Mouse (Mus musculus) right cerebral cortex, adult 2 months (tissue): ENCODE measurements at regions not wholly inside any gene's neighbourhood (a gene's known extent, or its start where the extent isn't known, plus 50 kb on each side); places are given as distances from the start of the nearest gene placed in this dataset.
"Not testable (repeated sequence)": the region's sequence is repeated elsewhere in the genome, so short reads cannot be mapped to it uniquely, and the experiment has no call there.

Source experiments
- DNase-seq, 2 experiments: peaks; one replicate each; pipeline ENCODE4 v3.0.0; 2021 to 2022; ENCODE audit warnings: low spot score in 2 of 2

DNA sequence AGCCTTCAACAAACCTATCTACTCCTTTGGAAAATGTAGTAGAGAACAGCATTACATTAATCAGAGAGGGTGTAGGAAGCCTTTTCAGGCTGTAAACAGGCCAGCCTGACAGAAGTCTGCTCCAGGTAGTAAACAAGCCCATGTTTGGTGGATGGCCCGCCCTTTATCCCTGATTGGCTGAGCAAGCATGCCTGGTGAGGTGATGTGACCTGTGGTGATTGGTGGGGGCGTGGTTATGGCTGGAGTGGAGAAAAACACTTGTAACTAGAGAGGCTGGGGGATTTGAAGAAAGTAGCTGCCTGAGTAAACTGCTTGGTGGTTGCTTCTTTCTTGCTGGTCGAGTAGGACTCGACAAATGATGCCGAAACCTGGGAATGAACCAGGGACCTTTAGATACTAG, 621.3 kb upstream of the Dsel start:
- DNase-seq, result not testable (repeated sequence)

DNA sequence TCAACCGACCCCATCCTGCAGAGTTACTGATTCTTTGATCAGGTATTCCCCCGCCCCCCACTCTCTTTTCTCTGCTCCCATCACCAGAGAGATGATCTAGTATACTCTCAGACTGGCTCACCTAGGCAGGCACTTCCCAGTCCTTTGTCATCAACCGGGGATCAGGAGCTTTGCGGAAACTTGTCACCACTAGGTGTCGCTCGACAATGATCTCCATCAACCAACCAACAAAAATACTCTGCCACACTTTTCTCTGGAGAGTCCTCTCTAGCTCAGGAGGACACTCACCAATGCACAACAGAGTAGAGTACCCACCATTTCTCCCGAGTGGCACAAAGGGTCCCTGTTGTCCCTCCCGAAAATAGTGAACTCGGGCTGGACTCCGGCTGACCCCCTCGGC, 591.3 kb upstream of the Dsel start:
- peak; percentile 51 to 68 for DNase-seq

DNA sequence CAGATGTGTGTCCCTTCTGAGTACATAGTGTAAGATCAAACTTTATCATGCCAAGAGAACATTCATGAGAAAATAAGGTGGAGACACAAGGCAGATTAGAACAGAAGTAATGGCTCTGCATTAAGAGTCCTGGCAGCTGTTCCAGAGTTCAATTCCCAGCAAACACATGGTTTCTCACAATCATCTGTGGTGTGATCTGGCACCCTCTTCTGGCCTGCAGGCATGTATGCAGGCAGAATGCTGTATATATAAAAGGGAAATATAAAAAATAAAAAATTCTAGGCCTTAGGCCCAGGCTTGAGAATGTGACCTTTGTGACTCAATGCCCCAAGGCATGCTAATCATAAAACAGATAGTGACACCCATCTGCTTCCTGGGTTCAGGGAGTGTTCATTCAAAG, 587.7 kb upstream of the Dsel start:
- DNase-seq, result no peak

DNA sequence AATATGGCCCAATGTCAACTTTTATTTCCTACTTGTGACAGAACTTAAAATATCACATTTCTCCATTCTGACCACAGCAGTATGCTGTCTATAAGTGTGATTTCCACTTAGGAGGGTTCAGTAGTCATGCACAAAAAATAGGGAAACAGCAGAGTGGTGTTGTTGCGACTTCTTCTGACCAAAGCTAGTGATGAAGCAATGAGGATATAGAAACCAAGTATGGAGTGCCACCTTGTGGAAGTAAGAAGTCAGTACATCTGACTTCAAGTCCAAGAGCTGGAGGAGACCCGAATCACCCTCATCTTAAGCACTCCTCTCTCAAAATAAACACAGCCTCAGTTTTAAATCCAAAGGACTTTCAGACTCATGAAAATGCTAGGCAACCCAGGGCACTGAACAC, 586.9 kb upstream of the Dsel start:
- peak; percentile 6 to 9 for DNase-seq

DNA sequence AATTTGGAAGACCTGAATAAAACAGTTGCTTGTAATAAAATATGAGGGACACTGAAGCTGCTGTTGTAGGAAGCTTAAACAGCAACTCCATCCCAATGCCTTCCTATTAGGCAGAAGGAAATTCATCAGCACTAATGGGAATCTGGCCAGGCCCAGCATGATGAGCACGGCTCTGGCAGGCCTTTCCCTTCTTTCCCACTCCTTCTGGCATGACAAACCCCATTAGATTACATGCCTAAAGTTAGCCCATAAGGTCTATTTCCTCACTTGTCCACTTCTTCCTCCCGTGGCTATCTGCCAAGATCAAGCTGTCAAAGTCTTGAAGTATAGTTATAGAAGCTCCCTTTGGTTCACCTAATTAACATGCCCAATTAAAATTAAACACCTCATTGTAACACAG, 574.4 kb upstream of the Dsel start:
- no peak for DNase-seq

DNA sequence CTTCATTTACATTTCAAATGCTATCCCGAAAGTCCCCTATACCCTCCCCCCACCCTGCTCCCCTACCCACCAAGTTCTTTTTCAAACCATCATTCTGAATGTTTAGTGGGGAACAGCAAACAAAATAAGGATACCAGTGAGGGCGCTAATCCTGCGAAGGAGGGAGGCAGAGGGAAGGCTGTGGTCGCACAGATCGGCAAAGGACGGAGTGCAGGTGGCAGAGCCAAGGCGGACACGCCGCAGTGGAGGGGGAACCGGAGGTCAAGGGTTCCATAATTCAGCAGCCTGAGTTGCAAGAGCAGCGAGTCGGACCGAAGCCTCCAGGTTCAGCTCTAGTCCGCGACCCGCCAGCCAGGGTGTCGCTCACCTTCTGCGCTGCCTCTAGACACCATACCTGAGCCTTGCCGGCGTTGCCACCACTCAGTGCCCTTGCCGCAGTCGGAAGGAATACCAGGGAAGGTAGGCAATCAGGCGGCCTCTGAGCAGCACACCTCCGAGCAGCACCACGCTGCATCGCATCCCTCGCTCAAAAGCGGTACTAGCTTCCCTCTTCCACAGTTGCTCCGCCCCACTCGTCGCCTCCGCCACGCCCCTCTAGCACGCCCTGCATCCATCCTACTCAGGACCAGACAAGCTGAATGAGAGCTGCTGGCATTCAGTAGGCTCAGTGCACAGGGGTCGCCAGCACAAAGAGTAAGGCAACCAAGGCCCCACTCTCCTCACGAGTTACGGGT, 551.8 kb upstream of the Dsel start:
- DNase-seq, result peak; percentile 30 to 60

DNA sequence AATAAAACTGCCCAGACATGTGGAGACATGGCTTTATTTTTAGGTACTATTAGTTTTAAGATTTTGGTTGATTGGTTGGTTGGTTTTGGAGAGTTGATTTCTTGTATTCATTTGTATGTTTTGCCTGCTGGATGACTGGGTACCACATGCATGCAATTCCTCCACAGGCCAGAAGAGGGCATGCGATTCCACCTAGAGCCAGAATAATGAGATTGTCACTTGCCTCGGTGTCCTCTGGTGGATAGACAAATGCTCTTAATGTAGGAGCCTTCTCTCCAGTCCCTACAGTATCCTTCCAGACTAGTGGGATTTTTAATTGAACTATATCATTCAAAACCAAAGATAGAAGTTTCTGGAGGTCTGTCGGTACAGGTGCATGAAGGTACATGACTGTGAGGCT, 524.1 kb upstream of the Dsel start:
- DNase-seq, result peak; percentile 75 to 77

DNA sequence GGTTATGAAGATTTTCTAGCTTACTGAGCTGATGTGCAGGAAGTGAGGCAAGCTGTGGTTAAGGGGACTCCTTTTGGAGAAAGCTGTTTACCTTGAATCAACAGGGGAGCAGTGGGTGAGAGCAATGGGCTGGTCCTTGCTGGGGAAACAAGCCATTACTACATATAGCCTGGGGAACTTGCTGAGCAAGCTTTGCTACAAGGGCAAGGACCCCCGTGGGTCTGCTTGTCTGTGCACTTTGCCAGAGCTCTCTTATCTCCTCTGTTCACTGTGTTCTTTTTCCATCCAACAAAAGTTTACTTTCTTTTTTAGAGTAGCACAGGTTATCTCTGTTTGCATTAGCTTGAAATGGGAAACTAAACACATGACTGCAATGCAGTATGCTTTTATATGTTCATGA, 519.3 kb upstream of the Dsel start:
- no peak for DNase-seq

DNA sequence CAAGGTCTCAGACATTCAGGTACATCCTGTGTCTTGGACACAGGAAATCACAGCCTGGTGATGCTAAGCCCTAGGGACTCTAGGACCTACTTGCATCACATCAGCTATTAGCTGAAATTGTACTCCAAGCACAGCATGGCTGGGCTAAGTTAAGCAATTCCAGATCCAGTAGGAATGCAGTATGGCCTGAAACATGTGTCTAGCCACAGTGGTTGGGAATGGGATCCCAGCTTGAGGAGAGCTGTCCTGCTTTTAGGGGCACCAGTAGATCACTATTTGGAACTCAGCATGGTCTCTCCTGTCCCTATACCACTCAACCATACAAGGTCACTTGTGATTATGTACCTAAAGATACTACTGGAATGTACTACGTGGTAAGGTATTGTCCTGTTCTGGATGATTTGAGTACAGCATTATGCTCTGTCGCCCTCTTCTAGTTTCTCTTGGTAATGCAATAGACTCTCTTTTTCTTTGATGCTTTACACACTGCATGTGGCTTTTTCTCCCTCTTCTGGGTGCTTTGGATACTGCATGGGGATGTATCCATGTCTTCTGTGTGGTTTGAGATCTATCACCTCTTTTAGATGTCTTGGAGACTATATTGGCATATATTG, 515.0 kb upstream of the Dsel start:
- peak; percentile 68 to 78 for DNase-seq

DNA sequence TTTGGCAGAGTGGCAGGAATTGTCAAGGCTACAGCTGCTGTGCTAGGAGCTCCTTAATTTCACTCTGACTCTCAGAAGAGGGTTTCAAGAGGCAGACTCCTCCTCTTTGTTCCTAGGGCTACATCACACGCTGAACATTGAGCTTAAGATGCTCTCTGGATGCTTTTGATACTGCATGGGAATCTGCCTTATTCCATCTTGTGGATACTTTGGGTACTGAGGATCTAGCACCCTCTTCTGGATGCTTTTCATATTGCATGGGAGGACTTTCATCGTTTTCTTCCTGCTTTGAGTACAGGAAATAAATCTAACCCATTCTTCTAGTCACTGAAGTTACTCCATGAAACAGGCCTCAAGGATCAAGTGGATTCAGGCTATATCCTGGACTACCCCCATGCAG, 513.9 kb upstream of the Dsel start:
- peak; percentile 25 to 67 for DNase-seq

DNA sequence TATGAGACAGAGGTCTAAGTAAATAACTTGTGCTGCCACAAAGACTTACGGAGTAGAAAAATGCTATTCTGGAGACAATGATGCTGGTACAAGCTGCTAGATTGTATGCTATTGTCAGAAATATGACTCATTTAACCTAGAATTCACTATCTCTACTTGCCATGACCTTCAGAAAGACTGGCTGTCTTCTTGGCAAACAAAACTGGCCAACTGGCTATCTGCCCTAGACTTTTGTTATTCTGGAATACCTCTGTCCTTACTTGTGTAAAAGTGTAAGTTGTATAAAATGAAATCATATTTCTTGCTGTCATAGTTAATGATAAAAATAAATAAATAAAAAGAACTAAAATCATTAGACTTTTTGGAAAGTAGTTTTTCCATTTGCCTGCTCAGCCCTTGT, 491.1 kb upstream of the Dsel start:
- no peak for DNase-seq
